Mouse (Mus musculus): ENCODE results near the gene Dlgap1. TPM values are rescaled to one million over a fixed set of nuclear protein-coding genes. Genes with fewer than 3 reads are reported as not detected.

The Dlgap1 gene
- polyA plus RNA-seq, 1 experiment from 2014 or later: 1.1 TPM

DNA sequence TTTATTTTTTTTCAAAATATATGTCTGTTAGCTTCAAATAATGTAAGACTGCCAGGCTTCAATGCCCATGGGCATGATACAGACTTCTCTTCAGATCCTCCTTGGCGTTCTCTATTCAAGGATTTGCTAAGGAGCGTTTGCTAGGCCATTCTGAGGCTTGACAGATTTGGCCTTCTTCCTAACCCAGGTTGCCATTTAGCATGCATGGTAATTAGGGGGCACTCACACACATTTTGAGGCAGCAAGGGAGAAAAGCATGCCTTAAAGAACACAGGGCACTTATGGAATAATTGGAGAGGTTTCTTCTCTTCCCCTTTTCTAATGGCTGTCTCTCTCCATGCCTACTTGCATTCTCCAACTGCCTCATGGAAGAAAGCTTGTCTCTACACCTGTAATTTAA, 53.7 kb downstream of the Dlgap1 start:
- H3K4me1 ChIP-seq: no peaks in the 10 kb centered on the region
- H3K27me3 ChIP-seq (replicated peaks; ENCODE audit: low read depth, poor library complexity, severe bottlenecking): no peaks in the 10 kb centered on the region
- no peak for DNase-seq (ENCODE audit: low spot score)
- no peak overlapping the region for H3K27ac ChIP-seq (replicated peaks)
- 83% methylated on average over 2 of the region's 2 CpGs for WGBS
- H3K9me3 ChIP-seq: no peaks in the 10 kb centered on the region
- H3K4me3 ChIP-seq: no peak overlapping the region
- no peaks in the 10 kb centered on the region for H3K36me3 ChIP-seq (replicated peaks)

DNA sequence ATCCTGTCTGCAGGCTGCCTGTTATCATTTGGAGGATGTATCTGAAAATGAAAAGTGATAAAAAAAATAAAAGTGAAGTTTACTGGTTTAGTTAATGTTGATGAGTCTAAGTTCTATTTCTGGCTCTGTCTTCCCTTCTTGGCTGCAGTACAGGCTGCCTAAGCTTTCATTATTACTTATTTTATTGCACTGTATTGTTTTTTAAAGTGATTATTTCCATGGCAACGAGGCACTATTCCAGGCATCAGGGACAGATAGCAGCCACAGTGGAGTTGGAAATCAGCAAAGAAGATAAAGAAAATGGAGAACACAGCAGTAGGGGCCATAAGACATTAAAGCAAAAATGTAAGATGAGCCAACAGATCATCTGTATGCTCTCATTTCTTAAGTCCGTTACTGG, 66.0 kb downstream of the Dlgap1 start:
- Histone ChIP-seq H3K9me3 (no peaks in the 10 kb centered on the region), H3K4me3 (no peak overlapping the region), H3K27ac (replicated peaks) (no peak overlapping the region), H3K27me3 (replicated peaks; ENCODE audit: low read depth, poor library complexity, severe bottlenecking) (no peaks in the 10 kb centered on the region), H3K36me3 (replicated peaks) (no peaks in the 10 kb centered on the region), H3K4me1 (no peaks in the 10 kb centered on the region)
- DNase-seq (ENCODE audit: low spot score): no peak
- 82% methylated on average over 2 of the region's 2 CpGs for WGBS

DNA sequence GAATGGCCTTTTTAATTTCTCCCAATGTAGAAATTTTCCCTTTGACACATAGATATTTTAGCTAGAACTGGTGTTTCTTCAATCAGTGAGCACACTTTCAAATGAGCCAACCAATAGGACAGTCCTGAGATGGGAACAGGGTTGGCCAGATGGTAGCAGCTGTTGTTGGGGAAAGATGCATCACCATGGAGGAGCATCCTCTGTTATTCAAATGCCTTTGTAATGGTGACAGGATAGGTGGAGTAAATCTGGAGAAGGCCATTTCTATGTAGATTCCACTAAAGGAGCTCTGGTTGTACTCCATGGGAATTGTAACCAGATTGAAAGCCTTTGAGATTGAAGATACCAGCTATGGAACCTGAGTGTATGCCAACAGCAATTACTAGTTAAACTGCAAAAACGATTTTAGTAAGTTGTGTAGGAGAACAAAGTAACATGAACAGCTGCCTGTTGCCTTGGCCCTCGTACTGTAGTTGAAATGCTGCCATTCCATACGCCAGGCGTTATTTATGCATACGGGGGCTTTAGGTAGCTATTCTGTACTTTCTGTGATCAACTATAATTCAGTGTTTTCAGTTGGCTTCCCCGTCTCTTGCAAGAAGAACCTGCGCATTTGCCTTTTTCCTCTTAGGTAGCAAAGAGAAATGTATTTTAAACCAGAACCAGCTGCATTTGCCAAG, 72.0 kb downstream of the Dlgap1 start:
- H3K27me3 ChIP-seq (replicated peaks; ENCODE audit: low read depth, poor library complexity, severe bottlenecking): no peaks in the 10 kb centered on the region
- no peak for DNase-seq (ENCODE audit: low spot score)
- H3K9me3 ChIP-seq: no peaks in the 10 kb centered on the region
- H3K36me3 ChIP-seq (replicated peaks): no peaks in the 10 kb centered on the region
- no peak overlapping the region for H3K4me3 ChIP-seq
- WGBS: 83% methylated on average over 7 of the region's 7 CpGs
- H3K27ac ChIP-seq (replicated peaks): no peak overlapping the region
- no peaks in the 10 kb centered on the region for H3K4me1 ChIP-seq

DNA sequence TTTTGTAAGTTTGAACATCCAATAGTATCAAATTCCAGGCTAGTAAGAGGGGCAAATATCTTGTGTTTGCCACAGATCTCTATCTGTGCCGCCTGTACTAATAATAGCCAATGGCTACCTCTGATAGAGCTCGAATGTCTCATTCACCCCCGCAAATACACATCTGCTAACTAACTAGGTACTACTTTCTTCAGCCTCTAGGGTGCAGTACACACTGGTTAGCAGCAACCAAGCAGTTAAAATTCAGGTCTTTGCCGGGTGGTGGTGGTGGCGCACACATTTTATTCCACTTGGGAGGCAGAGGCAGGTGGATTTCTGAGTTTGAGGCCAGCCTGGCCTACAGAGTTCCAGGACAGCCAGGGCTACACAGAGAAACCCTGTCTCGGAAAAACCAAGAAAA, 99.4 kb downstream of the Dlgap1 start:
- no peaks in the 10 kb centered on the region for H3K9me3 ChIP-seq
- no peaks in the 10 kb centered on the region for H3K4me1 ChIP-seq
- no peak overlapping the region for H3K4me3 ChIP-seq
- DNase-seq (ENCODE audit: low spot score): no peak
- 89% methylated on average over 6 of the region's 6 CpGs for WGBS
- H3K27me3 ChIP-seq (replicated peaks; ENCODE audit: low read depth, poor library complexity, severe bottlenecking): no peaks in the 10 kb centered on the region
- no peaks in the 10 kb centered on the region for H3K36me3 ChIP-seq (replicated peaks)
- H3K27ac ChIP-seq (replicated peaks): no peak overlapping the region

DNA sequence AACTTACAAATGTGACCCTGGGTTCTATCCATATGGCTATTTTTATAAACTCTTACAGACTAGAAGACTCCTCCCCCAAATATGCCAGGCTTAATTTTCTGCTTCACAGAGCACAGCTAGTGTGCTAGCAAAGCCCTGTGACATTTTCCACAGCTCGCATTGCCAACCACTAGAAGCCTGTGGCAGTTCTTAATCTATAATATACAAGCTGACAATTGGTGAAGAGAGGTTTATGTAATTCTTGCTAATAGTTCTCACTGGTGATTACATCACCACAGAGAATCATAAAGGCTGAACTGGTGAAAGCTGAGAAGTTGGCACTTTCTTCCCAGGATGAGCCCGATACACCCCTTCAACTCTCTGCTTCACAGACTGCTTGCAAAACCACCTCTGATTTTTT, 103.2 kb downstream of the Dlgap1 start:
- Histone ChIP-seq H3K9me3 (no peaks in the 10 kb centered on the region), H3K4me1 (no peaks in the 10 kb centered on the region), H3K27ac (replicated peaks) (no peak overlapping the region), H3K4me3 (no peak overlapping the region), H3K36me3 (replicated peaks) (no peaks in the 10 kb centered on the region), H3K27me3 (replicated peaks; ENCODE audit: low read depth, poor library complexity, severe bottlenecking) (no peaks in the 10 kb centered on the region)
- DNase-seq (ENCODE audit: low spot score): no peak
- 77% methylated on average over 2 of the region's 2 CpGs for WGBS

DNA sequence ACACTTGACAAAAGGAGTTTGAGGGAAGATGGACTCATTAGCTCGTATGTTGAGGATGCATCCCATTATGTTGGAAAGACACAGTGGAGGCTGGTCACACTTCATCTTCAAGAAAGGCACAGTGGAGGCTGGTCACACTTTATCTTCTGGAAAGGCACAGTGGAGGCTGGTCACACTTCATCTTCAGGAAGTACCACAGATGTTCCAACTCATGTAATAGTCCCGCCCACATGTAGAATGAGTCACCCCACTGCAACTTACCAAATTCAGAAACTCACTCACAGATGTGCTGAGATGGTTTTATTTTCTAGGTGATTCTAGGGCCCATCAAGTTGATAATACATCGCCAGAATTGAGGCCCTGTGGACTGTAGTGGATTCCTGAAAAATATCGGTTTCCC, 119.3 kb downstream of the Dlgap1 start:
- H3K4me1 ChIP-seq: no peaks in the 10 kb centered on the region
- H3K9me3 ChIP-seq: no peaks in the 10 kb centered on the region
- H3K27ac ChIP-seq (replicated peaks): no peak overlapping the region
- no peak overlapping the region for H3K4me3 ChIP-seq
- no peaks in the 10 kb centered on the region for H3K36me3 ChIP-seq (replicated peaks)
- H3K27me3 ChIP-seq (replicated peaks; ENCODE audit: low read depth, poor library complexity, severe bottlenecking): no peaks in the 10 kb centered on the region
- no peak for DNase-seq (ENCODE audit: low spot score)
- 93% methylated on average over 4 of the region's 4 CpGs for WGBS

DNA sequence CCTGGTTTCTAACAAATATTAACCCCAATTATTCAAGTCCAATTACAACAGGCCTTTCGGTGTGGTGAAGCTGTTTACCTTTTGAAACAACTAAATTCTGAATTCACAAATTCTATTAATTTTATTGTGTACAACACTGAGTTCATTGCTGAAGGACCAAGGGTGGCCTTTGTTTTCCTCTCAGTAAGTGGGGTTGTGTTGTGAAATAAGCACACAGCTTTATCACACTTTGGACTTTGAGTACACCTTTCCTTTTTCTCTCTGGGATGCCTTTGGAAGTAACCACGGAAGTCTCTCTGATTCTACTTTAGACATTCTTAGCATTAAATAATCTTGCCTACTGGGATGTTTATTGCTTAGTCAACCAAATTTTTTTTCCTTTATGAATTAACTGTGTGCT, 121.9 kb downstream of the Dlgap1 start:
- no peaks in the 10 kb centered on the region for H3K4me1 ChIP-seq
- H3K27me3 ChIP-seq (replicated peaks; ENCODE audit: low read depth, poor library complexity, severe bottlenecking): no peaks in the 10 kb centered on the region
- H3K4me3 ChIP-seq: no peak overlapping the region
- H3K27ac ChIP-seq (replicated peaks): no peak overlapping the region
- H3K9me3 ChIP-seq: no peaks in the 10 kb centered on the region
- DNase-seq (ENCODE audit: low spot score): no peak
- 88% methylated on average over 2 of the region's 2 CpGs for WGBS
- H3K36me3 ChIP-seq (replicated peaks): no peaks in the 10 kb centered on the region

DNA sequence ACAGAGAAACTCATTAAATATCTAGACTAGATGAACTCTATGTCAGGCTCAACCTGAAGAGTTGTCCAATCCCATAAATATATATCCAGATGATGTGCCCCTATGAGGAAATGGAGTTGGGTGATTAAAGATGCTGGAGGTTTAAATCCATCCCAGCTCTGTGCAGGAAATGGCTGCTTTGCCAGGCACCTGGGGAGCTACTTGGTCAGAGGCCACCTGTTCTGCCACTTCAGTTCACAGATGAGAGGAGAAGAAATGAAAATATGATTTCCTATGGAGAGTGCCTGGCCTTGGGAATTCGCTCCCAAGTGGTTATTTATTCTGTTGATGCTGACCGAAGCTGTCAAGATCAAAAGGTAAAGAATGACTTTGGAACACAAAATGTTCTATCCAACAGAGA, 160.3 kb downstream of the Dlgap1 start:
- Histone ChIP-seq H3K27ac (replicated peaks) (no peak overlapping the region), H3K27me3 (replicated peaks; ENCODE audit: low read depth, poor library complexity, severe bottlenecking) (no peaks in the 10 kb centered on the region), H3K4me3 (no peak overlapping the region), H3K4me1 (no peaks in the 10 kb centered on the region), H3K9me3 (no peaks in the 10 kb centered on the region), H3K36me3 (replicated peaks) (no peaks in the 10 kb centered on the region)
- 84% methylated on average over 2 of the region's 2 CpGs for WGBS
- no peak for DNase-seq (ENCODE audit: low spot score)

DNA sequence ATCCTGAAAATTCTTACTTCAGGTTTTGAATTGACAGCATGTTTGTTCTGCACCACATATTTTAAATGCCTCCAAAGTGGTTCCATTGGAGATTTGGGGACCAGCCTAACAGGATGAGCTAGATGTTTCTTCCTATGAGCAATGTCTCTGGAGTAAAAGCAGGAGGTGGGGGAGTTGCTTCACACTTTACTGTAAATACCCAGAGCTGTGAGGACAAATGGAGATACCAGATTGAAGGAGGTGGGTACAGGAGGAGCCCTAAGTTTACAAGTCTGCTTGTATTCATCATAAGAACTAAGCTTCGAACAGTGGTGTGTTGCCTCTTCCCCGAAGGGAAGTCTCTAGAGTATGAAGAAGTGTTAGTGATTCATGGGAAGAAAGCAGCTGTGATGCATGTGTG, 201.0 kb downstream of the Dlgap1 start:
- H3K36me3 ChIP-seq (replicated peaks): no peaks in the 10 kb centered on the region
- H3K4me1 ChIP-seq: no peaks in the 10 kb centered on the region
- no peak for DNase-seq (ENCODE audit: low spot score)
- H3K27ac ChIP-seq (replicated peaks): no peak overlapping the region
- H3K27me3 ChIP-seq (replicated peaks; ENCODE audit: low read depth, poor library complexity, severe bottlenecking): no peaks in the 10 kb centered on the region
- no peaks in the 10 kb centered on the region for H3K9me3 ChIP-seq
- H3K4me3 ChIP-seq: no peak overlapping the region
- 93% methylated on average over 2 of the region's 2 CpGs for WGBS

DNA sequence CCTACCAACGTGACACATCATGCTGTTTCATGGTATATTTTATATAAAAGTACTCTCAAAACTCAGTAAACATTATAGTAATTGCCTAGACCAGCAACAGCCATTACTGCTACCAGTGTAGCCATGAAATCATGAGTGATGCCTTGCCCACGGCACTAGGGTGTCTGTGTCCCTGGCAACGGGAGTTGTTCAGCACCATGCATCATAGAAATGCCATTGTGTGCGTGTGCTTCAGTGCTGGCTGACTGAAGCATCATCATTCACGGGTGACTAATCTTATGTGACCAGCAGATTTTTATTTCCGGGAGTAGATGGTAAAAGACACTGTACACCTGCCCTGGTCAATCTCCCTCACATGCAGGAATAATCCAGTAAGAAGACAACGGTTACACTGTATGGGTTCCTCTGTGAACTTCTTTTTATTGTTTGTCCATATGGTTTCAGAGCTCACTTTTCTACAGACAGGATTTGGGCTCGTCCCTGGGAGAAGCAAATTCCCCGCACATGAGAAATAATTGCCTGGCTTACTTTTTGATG, 203.7 kb downstream of the Dlgap1 start:
- Histone ChIP-seq H3K27ac (replicated peaks) (no peak overlapping the region), H3K4me3 (no peak overlapping the region), H3K27me3 (replicated peaks; ENCODE audit: low read depth, poor library complexity, severe bottlenecking) (no peaks in the 10 kb centered on the region), H3K4me1 (no peaks in the 10 kb centered on the region), H3K36me3 (replicated peaks) (no peaks in the 10 kb centered on the region), H3K9me3 (no peaks in the 10 kb centered on the region)
- WGBS: 87% methylated on average over 9 of the region's 9 CpGs
- no peak for DNase-seq (ENCODE audit: low spot score)

DNA sequence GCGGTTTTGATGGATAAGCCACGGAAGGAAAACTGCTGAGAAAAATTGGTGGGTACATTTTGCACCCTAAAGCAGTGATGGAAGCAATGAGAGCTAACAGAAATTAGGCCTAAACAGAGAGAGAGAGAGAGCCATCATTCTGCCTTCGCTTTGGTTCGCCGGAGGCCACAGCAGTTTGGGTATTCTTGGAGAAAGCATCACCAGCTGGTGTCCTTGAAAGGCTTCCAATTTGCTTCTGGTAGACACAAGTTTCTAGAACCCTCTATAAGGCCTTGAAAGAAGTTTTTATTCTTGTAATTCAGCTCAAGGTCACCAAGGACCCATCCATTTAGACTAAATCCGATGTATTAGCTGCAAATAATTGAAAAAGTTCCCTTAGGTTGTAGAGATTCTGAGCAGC, 205.0 kb downstream of the Dlgap1 start:
- DNase-seq (ENCODE audit: low spot score): no peak
- H3K27me3 ChIP-seq (replicated peaks; ENCODE audit: low read depth, poor library complexity, severe bottlenecking): no peaks in the 10 kb centered on the region
- WGBS: 90% methylated on average over 6 of the region's 6 CpGs
- H3K4me3 ChIP-seq: no peak overlapping the region
- no peaks in the 10 kb centered on the region for H3K4me1 ChIP-seq
- no peak overlapping the region for H3K27ac ChIP-seq (replicated peaks)
- no peaks in the 10 kb centered on the region for H3K36me3 ChIP-seq (replicated peaks)
- no peaks in the 10 kb centered on the region for H3K9me3 ChIP-seq

DNA sequence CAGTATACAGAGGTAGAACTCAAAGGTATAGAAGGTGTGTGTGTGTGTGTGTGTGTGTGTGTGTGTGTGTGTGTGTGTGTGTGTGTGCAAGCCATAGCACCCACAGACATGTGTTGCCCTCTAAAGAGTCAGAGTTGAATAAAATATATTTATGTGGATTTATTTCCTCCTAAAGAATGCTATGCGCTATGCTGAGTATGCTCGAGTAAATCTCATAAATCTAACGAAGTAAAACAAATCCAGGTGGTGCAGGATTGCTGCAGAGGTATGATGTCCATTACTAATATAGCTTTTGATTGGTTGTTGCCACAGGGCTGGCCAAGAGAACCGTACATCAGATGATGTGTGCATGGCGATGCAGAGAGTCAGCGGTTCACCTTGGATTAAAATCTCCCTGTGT, 222.4 kb downstream of the Dlgap1 start:
- H3K27ac ChIP-seq (replicated peaks): no peak overlapping the region
- no peak overlapping the region for H3K4me3 ChIP-seq
- no peaks in the 10 kb centered on the region for H3K36me3 ChIP-seq (replicated peaks)
- no peaks in the 10 kb centered on the region for H3K9me3 ChIP-seq
- 87% methylated on average over 6 of the region's 6 CpGs for WGBS
- H3K4me1 ChIP-seq: no peaks in the 10 kb centered on the region
- no peaks in the 10 kb centered on the region for H3K27me3 ChIP-seq (replicated peaks; ENCODE audit: low read depth, poor library complexity, severe bottlenecking)
- no peak for DNase-seq (ENCODE audit: low spot score)

DNA sequence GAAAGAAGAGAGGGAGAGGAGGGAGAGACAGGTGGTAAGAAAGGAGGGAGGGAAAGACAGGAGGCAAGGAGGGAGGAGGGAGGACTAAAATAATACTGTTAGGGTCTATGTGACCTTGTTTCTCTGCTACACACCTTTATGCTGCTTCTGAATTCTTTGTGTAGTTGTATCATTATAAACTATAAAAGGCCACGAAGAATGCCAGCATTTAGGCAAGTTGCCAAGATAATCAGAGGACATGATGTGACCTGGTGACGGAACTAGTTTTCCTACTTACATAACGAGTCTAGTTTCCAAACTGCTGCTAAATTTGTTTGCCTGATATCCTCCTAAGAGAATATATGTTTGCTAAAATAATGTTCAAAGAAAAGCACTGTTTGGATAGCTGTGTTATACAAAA, 254.0 kb downstream of the Dlgap1 start:
- no peaks in the 10 kb centered on the region for H3K27me3 ChIP-seq (replicated peaks; ENCODE audit: low read depth, poor library complexity, severe bottlenecking)
- 83% methylated on average over 3 of the region's 3 CpGs for WGBS
- H3K4me3 ChIP-seq: no peak overlapping the region
- H3K4me1 ChIP-seq: no peaks in the 10 kb centered on the region
- H3K9me3 ChIP-seq: no peaks in the 10 kb centered on the region
- H3K27ac ChIP-seq (replicated peaks): no peak overlapping the region
- DNase-seq (ENCODE audit: low spot score): no peak
- no peaks in the 10 kb centered on the region for H3K36me3 ChIP-seq (replicated peaks)
